22 mouse cellular contexts compared by ENCODE assay signal in genomic region chr14:118338071-118338470, GRCm38 (mm10).
DNase-seq lines count a peak whose midpoint lies in the region; ATAC-seq lines count a peak whose summit lies in the region.
"Had no signal": no experiment of that assay in that cellular context is flagged by ENCODE, and none has a peak within 500 bp of the region (broad histone marks: within the 10 kb centered on the region; RNA-seq: fewer than 3 reads in every experiment).

No protein-coding gene starts in this region.

- H3K4me3 ChIP-seq in intestine, embryonic 15.5 days (replicated peaks): no peak overlapping the region
- no peak overlapping the region for H3K4me3 ChIP-seq in intestine, embryonic 16.5 days (ENCODE audit: low read length)
- H3K4me3 ChIP-seq in limb, embryonic 10.5 days: no peak overlapping the region
- H3K4me3 ChIP-seq in forebrain, embryonic 16.5 days (replicated peaks; ENCODE audit: low read length): no peak overlapping the region
- H3K4me3 ChIP-seq: embryonic facial prominence, embryonic 13.5 days; embryonic facial prominence, embryonic 15.5 days; erythroblast, embryonic 14.5 days; forebrain, embryonic 10.5 days; forebrain, embryonic 12.5 days had no signal

- WGBS in intestine, embryonic 15.5 days: 61% methylated on average over 3 of the region's 3 CpGs
- WGBS in intestine, embryonic 16.5 days: 57% methylated on average over 3 of the region's 3 CpGs
- WGBS in limb, embryonic 10.5 days: 85% methylated on average over 3 of the region's 3 CpGs
- WGBS in forebrain, embryonic 16.5 days: 81% methylated on average over 3 of the region's 3 CpGs

- no peaks in the 10 kb centered on the region for H3K4me1 ChIP-seq in intestine, embryonic 15.5 days (replicated peaks)
- 0 out of 2 replicates have a peak, but pooled peaks cover 3% of the 10 kb centered on the region for H3K4me1 ChIP-seq in intestine, embryonic 16.5 days (ENCODE audit: control insufficient read depth, insufficient read depth, low read length)
- H3K4me1 ChIP-seq in limb, embryonic 10.5 days: no peaks in the 10 kb centered on the region
- no peaks in the 10 kb centered on the region for H3K4me1 ChIP-seq in forebrain, embryonic 16.5 days (replicated peaks; ENCODE audit: control insufficient read depth, insufficient read depth, low read length)
- H3K4me1 ChIP-seq: embryonic facial prominence, embryonic 13.5 days; embryonic facial prominence, embryonic 15.5 days; forebrain, embryonic 12.5 days had no signal

- H3K27ac ChIP-seq in intestine, embryonic 15.5 days: no peak overlapping the region
- H3K27ac ChIP-seq in intestine, embryonic 16.5 days (ENCODE audit: low read length): no peak overlapping the region
- H3K27ac ChIP-seq in limb, embryonic 10.5 days: no peak overlapping the region
- no peak overlapping the region for H3K27ac ChIP-seq in forebrain, embryonic 16.5 days (ENCODE audit: low read length)
- H3K27ac ChIP-seq: embryonic facial prominence, embryonic 13.5 days; embryonic facial prominence, embryonic 15.5 days; forebrain, embryonic 10.5 days; forebrain, embryonic 12.5 days had no signal

- no peaks in the 10 kb centered on the region for H3K27me3 ChIP-seq in intestine, embryonic 15.5 days (replicated peaks)
- H3K27me3 ChIP-seq in intestine, embryonic 16.5 days (replicated peaks; ENCODE audit: control insufficient read depth, insufficient read depth, low read length): no peaks in the 10 kb centered on the region
- no peaks in the 10 kb centered on the region for H3K27me3 ChIP-seq in limb, embryonic 10.5 days (ENCODE audit: low read depth, poor library complexity, severe bottlenecking)
- H3K27me3 ChIP-seq in forebrain, embryonic 16.5 days (replicated peaks; ENCODE audit: control insufficient read depth, insufficient read depth, low read length): no peaks in the 10 kb centered on the region
- H3K27me3 ChIP-seq: embryonic facial prominence, embryonic 13.5 days; embryonic facial prominence, embryonic 15.5 days had no signal

- peak; percentile 21 for DNase-seq in limb, embryonic 10.5 days (ENCODE audit: low spot score)
- no peak for DNase-seq in layer of hippocampus, postnatal 25 days (ENCODE audit: extremely low spot score in 1 of 2, low spot score in 1 of 2)
- DNase-seq: adrenal gland, adult 2 months; adrenal gland, postnatal 10 days; adrenal gland, postnatal 25 days; cerebellum, adult 11 months; cerebellum, adult 18-20 months; cerebellum, adult 8-10 months; cerebellum, adult 9-11 months; cerebellum, postnatal 14 days; cerebellum, postnatal 36 days; embryo, embryonic 11 days; forebrain, postnatal 0 days had no signal

- no peaks in the 10 kb centered on the region for H3K36me3 ChIP-seq in intestine, embryonic 15.5 days
- H3K36me3 ChIP-seq in intestine, embryonic 16.5 days (ENCODE audit: control insufficient read depth, insufficient read depth, low read length): no peaks in the 10 kb centered on the region
- no peaks in the 10 kb centered on the region for H3K36me3 ChIP-seq in limb, embryonic 10.5 days
- no peaks in the 10 kb centered on the region for H3K36me3 ChIP-seq in forebrain, embryonic 16.5 days (ENCODE audit: control insufficient read depth, insufficient read depth)
- H3K36me3 ChIP-seq: embryonic facial prominence, embryonic 13.5 days; embryonic facial prominence, embryonic 15.5 days; forebrain, embryonic 10.5 days; forebrain, embryonic 12.5 days had no signal

- no peak overlapping the region for H3K4me2 ChIP-seq in intestine, embryonic 15.5 days (replicated peaks)
- no peak overlapping the region for H3K4me2 ChIP-seq in intestine, embryonic 16.5 days (ENCODE audit: low read depth, low read length)
- no peak overlapping the region for H3K4me2 ChIP-seq in forebrain, embryonic 16.5 days (ENCODE audit: low read length)
- H3K4me2 ChIP-seq: embryonic facial prominence, embryonic 13.5 days; embryonic facial prominence, embryonic 15.5 days; forebrain, embryonic 12.5 days had no signal

- ATAC-seq in intestine, embryonic 15.5 days: peak; percentile 45
- peak; percentile 81 for ATAC-seq in intestine, embryonic 16.5 days
- ATAC-seq in forebrain, embryonic 16.5 days: no peak
- ATAC-seq: forebrain, embryonic 14.5 days; forebrain, postnatal 0 days had no signal

- no peak overlapping the region for H3K9ac ChIP-seq in intestine, embryonic 15.5 days
- H3K9ac ChIP-seq in intestine, embryonic 16.5 days (ENCODE audit: low read depth, low read length): no peak overlapping the region
- H3K9ac ChIP-seq in forebrain, embryonic 16.5 days (replicated peaks; ENCODE audit: low read depth, low read length): no peak overlapping the region
- H3K9ac ChIP-seq: embryonic facial prominence, embryonic 13.5 days; embryonic facial prominence, embryonic 15.5 days; forebrain, embryonic 12.5 days; forebrain, postnatal 0 days had no signal

- no peaks in the 10 kb centered on the region for H3K9me3 ChIP-seq in intestine, embryonic 15.5 days
- no peaks in the 10 kb centered on the region for H3K9me3 ChIP-seq in intestine, embryonic 16.5 days (ENCODE audit: control insufficient read depth, low read length)
- H3K9me3 ChIP-seq in limb, embryonic 10.5 days (replicated peaks): no peaks in the 10 kb centered on the region
- H3K9me3 ChIP-seq in forebrain, embryonic 16.5 days (ENCODE audit: control insufficient read depth, low read length): no peaks in the 10 kb centered on the region
- H3K9me3 ChIP-seq: embryonic facial prominence, embryonic 13.5 days; embryonic facial prominence, embryonic 15.5 days; forebrain, embryonic 12.5 days had no signal
